Mouse (Mus musculus) forebrain, postnatal 0 days (tissue): ENCODE measurements around the gene Pot1a. TPM values are rescaled to one million over a fixed set of nuclear protein-coding genes. Genes with fewer than 3 reads are reported as not detected.

Experiments used
- ATAC-seq: fragments of 200-750 bp; cut with Nextera tagmentation; 2 replicates; pipeline ENCODE4 v1.8.0; 2017; ENCODE audit warnings: mild to moderate bottlenecking, moderate library complexity
- DNase-seq: peaks from one replicate; pipeline ENCODE4 v3.0.0-alpha.2; 2015
- H3K27ac ChIP-seq: fragments of 300-500 bp; sonication (generic); 2 replicates; pipeline ENCODE4 v1.5.1; 2014; ENCODE audit warnings: low read depth, mild to moderate bottlenecking, antibody characterized with exemption, low read length, moderate library complexity, mixed read lengths
- H3K27me3 ChIP-seq: fragments of 300-500 bp; sonication (generic); 2 replicates; pipeline ENCODE4 v1.6.1; 2014; ENCODE audit warnings: mild to moderate bottlenecking, low read length, mixed read lengths; ENCODE audit not compliant: insufficient read depth
- H3K36me3 ChIP-seq: fragments of 300-500 bp; sonication (generic); 2 replicates; pipeline ENCODE4 v1.6.1; 2014; ENCODE audit warnings: mild to moderate bottlenecking, moderate library complexity; ENCODE audit not compliant: insufficient read depth
- H3K4me1 ChIP-seq: fragments of 300-500 bp; sonication (generic); 2 replicates; pipeline ENCODE4 v1.6.1; 2014; ENCODE audit warnings: antibody characterized with exemption; ENCODE audit not compliant: insufficient read depth
- H3K4me2 ChIP-seq: fragments of 300-500 bp; sonication (generic); 2 replicates; pipeline ENCODE4 v1.6.1; 2014; ENCODE audit warnings: low read depth, mild to moderate bottlenecking, moderate library complexity
- H3K4me3 ChIP-seq: fragments of 300-500 bp; sonication (generic); 2 replicates; pipeline ENCODE4 v1.5.1; 2014; ENCODE audit warnings: low read depth, low read length, mixed read lengths
- H3K9ac ChIP-seq: fragments of 300-500 bp; sonication (generic); 2 replicates; pipeline ENCODE4 v1.6.1; 2014; ENCODE audit warnings: mild to moderate bottlenecking
- H3K9me3 ChIP-seq: fragments of 300-500 bp; sonication (generic); 2 replicates; pipeline ENCODE4 v1.6.1; 2016; ENCODE audit warnings: low read length
- CTCF ChIP-seq: sonication (generic); IDR thresholded peaks from 2 replicates; pipeline ENCODE4 v1.5.1; 2016; ENCODE audit warnings: antibody characterized with exemption, control low read depth, low read depth
- WGBS: fragments of 180-500 bp; shearing (Covaris S2); extraction: QIAGEN DNeasy Blood & Tissue Kit; methylation state at CpG from one replicate; pipeline ENCODE4 v1.1.7; 2014; 5-methylcytosine and 5-hydroxymethylcytosine counted together
- polyA plus RNA-seq: library from polyadenylated mRNA; unstranded; fragments of >200 nt; fragmentation: Nextera tagmentation; extraction: Ambion mirVana; gene quantifications from 2 replicates; pipeline ENCODE4 v1.2.1, GENCODE M21; 2015
- total RNA-seq: library from RNA; depleted of rRNA; stranded (reverse); fragments of >200 nt; gene quantifications from 2 replicates; pipeline ENCODE4 v1.2.3, GENCODE M21; 2014

Gene Pot1a
- total and polyA plus RNA-seq, 2 experiments from 2014 or later, result 16.5 to 26.3 TPM

- H3K27me3 ChIP-seq, result no peaks in the 10 kb centered on the region
These were observed 42.0 kb downstream of the Pot1a start for GRCm38 (mm10) chr6:25767073-25767472.

GRCm38 (mm10) chr6:25766283-25766682, 42.8 kb downstream of the Pot1a start:
- no peak overlapping the region for H3K9ac ChIP-seq
- peaks cover 13% of the 10 kb centered on the region for H3K36me3 ChIP-seq
- H3K27ac ChIP-seq, result no peak overlapping the region
- DNase-seq (peak; percentile 41), ATAC-seq (peak; percentile 60)
- H3K4me2 ChIP-seq, result no peak overlapping the region
- 72% methylated on average over 10 of the region's 10 CpGs for WGBS
- no peaks in the 10 kb centered on the region for H3K27me3 ChIP-seq
- no peak for TF ChIP-seq CTCF
- H3K4me3 ChIP-seq, result no peak overlapping the region
- H3K9me3 ChIP-seq, result no peaks in the 10 kb centered on the region
- H3K4me1 ChIP-seq, result no peaks in the 10 kb centered on the region

More at GRCm38 (mm10) chr6:25767073-25767472, 42.0 kb downstream of the Pot1a start:
- peaks cover 7% of the 10 kb centered on the region for H3K36me3 ChIP-seq
- H3K9ac ChIP-seq, result peak overlapping the region; percentile 25; the same call in 1 of the 2 replicates
- DNase-seq, result peak; percentile 76
- H3K4me3 ChIP-seq, result no peak overlapping the region; the same call in 1 of the 2 replicates
- 33% methylated on average over 7 of the region's 7 CpGs for WGBS
- TF ChIP-seq CTCF, result peak; percentile 90
- no peak overlapping the region for H3K27ac ChIP-seq
- no peaks in the 10 kb centered on the region for H3K4me1 ChIP-seq
- peak; percentile 93 for ATAC-seq
- 0 out of 2 replicates have a peak overlapping the region, but pooled peaks have one; percentile 1 for H3K4me2 ChIP-seq
- H3K9me3 ChIP-seq, result no peaks in the 10 kb centered on the region

GRCm38 (mm10) chr6:25752651-25753050, 56.4 kb downstream of the Pot1a start:
- WGBS, result 83% methylated on average over 1 of the region's 1 CpGs
- Histone ChIP-seq H3K9ac (no peak overlapping the region), H3K36me3 (peaks cover 12% of the 10 kb centered on the region; the same call in 1 of the 2 replicates), H3K4me2 (no peak overlapping the region), H3K4me1 (no peaks in the 10 kb centered on the region), H3K27me3 (no peaks in the 10 kb centered on the region), H3K4me3 (no peak overlapping the region), H3K9me3 (no peaks in the 10 kb centered on the region), H3K27ac (no peak overlapping the region)
- ATAC-seq (peak; percentile 67; the same call in 1 of the 2 replicates), DNase-seq (peak; percentile 61)
- peak; percentile 50 for TF ChIP-seq CTCF

DNA sequence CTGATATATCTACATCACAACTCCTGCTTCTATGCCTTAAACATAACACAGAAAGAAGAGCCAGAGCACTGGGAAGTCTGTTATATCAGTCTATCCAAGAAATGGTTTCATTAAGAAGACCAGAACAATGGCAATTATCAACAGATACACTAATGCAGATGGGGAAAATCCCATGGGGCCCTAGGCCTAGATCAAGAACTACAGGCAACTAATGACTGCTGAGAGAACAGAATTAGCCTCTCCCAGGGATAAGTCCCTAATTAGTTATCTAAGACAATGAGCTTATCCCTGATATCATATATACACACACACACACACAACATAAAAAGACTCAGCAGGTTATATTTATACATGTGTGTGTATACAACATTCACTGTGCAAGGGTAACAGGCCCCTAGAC, 72.5 kb downstream of the Pot1a start:
- no peak overlapping the region for H3K9ac ChIP-seq
- no peak overlapping the region for H3K4me2 ChIP-seq
- H3K27me3 ChIP-seq, result no peaks in the 10 kb centered on the region
- no peaks in the 10 kb centered on the region for H3K36me3 ChIP-seq
- no peaks in the 10 kb centered on the region for H3K9me3 ChIP-seq
- no peak for ATAC-seq
- H3K4me3 ChIP-seq, result no peak overlapping the region
- no peak for TF ChIP-seq CTCF
- H3K4me1 ChIP-seq, result no peaks in the 10 kb centered on the region
- H3K27ac ChIP-seq, result no peak overlapping the region
- no peak for DNase-seq

DNA sequence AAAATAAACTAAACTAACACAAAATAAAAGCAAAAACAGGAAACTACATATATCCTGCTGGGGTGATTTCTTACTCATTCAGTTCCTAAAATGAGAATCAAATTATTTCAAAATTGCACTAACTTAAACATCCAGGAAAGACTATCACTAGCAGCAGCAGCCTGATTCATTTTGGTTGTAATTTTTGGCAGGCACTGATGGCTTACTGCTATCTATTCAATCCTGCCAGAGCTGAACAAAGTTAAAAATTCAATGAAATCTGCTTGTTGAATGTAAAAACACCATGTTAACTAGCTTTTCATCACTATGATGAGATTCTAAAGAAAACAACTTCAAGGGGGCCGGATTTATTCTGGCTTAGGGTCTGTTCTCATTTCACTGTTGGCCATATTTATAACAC, 82.5 kb downstream of the Pot1a start:
- DNase-seq, result peak; percentile 26
- no peaks in the 10 kb centered on the region for H3K36me3 ChIP-seq
- no peak overlapping the region for H3K4me2 ChIP-seq
- peak; percentile 60 for ATAC-seq
- 52% methylated on average over 1 of the region's 1 CpGs for WGBS
- no peak overlapping the region for H3K27ac ChIP-seq
- TF ChIP-seq CTCF, result no peak
- no peak overlapping the region for H3K9ac ChIP-seq
- H3K4me3 ChIP-seq, result no peak overlapping the region
- H3K9me3 ChIP-seq, result no peaks in the 10 kb centered on the region
- H3K4me1 ChIP-seq, result no peaks in the 10 kb centered on the region
- no peaks in the 10 kb centered on the region for H3K27me3 ChIP-seq

- Histone ChIP-seq H3K27me3 (no peaks in the 10 kb centered on the region), H3K4me2 (no peak overlapping the region)
These were observed 98.4 kb downstream of the Pot1a start for GRCm38 (mm10) chr6:25710601-25711000.

GRCm38 (mm10) chr6:25709250-25709895, 99.7 kb downstream of the Pot1a start:
- peak; percentile 69 for DNase-seq
- Histone ChIP-seq H3K27me3 (no peaks in the 10 kb centered on the region), H3K9ac (no peak overlapping the region), H3K36me3 (no peaks in the 10 kb centered on the region), H3K4me1 (no peaks in the 10 kb centered on the region), H3K4me2 (no peak overlapping the region), H3K4me3 (no peak overlapping the region), H3K27ac (no peak overlapping the region), H3K9me3 (no peaks in the 10 kb centered on the region)
- 23% methylated on average over 6 of the region's 6 CpGs for WGBS
- ATAC-seq, result peak; percentile 75
- peak; percentile 81 for TF ChIP-seq CTCF

More at GRCm38 (mm10) chr6:25710601-25711000, 98.4 kb downstream of the Pot1a start:
- DNase-seq, result no peak
- H3K9ac ChIP-seq, result no peak overlapping the region
- no peaks in the 10 kb centered on the region for H3K4me1 ChIP-seq
- no peaks in the 10 kb centered on the region for H3K9me3 ChIP-seq
- ATAC-seq, result no peak
- H3K27ac ChIP-seq, result no peak overlapping the region
- H3K36me3 ChIP-seq, result no peaks in the 10 kb centered on the region
- H3K4me3 ChIP-seq, result no peak overlapping the region
- 41% methylated on average over 2 of the region's 2 CpGs for WGBS
- TF ChIP-seq CTCF, result no peak
